Mouse (Mus musculus): Measurements from ENCODE around the gene Itgb5.
A peak's percentile ranks its signal among the peaks of the same experiment; 100 is the strongest.

Gene Itgb5

GRCm38 (mm10) chr16:33904553-33904952 is 75.1 kb downstream of the Itgb5 start:
- peak; percentile 65 for DNase-seq (ENCODE audit: low read depth, low spot score)

- no peak for DNase-seq (ENCODE audit: low read depth, low spot score)
These were observed 78.8 kb downstream of the Itgb5 start for GRCm38 (mm10) chr16:33908239-33908638.

DNA sequence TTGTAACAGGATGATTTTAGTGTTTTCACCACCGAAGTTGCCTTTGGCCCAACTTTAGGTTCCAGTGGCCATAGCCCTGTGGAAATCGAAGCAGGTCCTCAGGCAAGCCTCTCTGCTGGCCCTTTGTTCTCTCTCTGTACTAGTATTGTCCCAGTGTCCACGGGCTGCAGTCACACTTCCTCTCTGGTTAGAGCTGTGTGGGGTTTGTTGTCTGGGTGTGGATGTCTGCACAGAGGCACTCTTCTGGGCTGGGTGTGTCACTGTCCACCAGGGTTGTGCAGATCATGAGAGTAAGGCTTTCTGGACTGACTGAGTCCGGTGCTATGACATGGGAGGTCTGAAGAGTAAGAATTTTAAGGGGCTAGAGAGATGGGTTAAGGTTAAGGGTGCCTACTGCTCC is 85.5 kb downstream of the Itgb5 start:
- no peak for DNase-seq (ENCODE audit: low read depth, low spot score)

- DNase-seq (ENCODE audit: low read depth, low spot score), result peak; percentile 90
These were observed 87.2 kb downstream of the Itgb5 start for GRCm38 (mm10) chr16:33916473-33917251.

- peak; percentile 43 for DNase-seq (ENCODE audit: low read depth, low spot score)
These were observed 87.9 kb downstream of the Itgb5 start for GRCm38 (mm10) chr16:33917390-33917789.

GRCm38 (mm10) chr16:33917926-33918325 is 88.5 kb downstream of the Itgb5 start:
- DNase-seq (ENCODE audit: low read depth, low spot score), result no peak

DNA sequence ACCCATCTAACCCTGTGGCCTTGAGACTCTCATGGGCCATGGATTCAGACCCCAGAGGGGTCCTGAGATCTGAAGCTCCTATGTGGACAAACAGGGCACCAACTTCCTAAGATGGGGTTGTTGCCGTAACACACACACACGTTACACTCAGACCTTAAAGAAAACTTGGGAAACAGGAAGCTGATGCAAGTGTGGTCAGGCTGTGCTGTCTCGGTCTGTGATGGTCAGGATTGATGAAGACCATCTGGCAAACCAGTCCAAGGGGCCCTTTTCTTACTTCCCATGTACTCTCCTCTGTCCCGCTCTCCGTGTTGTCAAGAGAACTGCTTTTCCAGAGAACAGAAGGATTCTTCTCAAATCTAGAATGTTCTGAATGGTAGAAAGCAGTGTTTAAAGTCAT is 92.0 kb downstream of the Itgb5 start:
- DNase-seq (ENCODE audit: low read depth, low spot score), result peak; percentile 68

DNA sequence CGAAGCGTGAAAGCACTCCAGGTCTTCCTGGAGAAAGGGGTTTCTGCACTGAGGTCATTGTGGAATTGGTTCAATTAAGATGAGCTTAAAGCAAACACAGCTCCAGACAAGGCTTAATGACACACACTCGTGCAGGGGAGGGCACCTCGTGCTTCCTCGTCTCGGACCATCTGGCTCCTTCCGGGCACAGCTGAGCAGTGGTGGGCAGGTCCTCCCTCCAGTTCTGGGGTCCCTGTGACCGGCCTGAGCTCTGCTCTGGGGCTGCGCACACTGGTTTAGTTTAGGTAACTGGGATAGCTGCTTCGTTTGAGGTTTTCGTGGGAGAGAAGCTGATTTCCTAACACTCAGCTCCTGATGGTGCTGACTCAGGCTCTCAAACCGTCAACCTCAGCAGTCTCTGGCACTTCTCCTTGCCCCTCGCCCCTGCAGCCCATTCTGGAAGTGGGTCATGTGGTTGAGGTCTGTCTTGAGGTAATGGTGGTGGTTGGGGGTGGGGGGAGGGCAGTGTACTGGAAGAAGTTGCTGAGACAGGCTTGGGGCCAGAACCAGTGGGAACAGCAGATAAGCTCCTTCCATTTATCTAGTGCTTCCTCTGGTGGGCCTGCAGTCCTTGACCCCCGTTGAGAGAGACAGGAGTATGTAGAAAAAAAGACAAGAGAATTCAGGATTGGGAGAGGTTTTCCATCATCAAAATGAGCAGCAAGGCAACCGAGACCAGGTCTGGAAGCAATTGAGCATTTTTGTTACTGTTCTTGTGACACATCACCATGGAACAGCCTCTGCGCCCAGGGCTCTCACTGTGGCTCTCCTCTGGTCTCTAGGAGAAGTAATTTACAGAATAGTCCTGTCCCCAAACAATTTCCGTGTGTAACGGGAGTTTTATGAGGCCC is 92.9 kb downstream of the Itgb5 start:
- DNase-seq (ENCODE audit: low read depth, low spot score), result peak; percentile 84

- peak; percentile 83 for DNase-seq (ENCODE audit: low read depth, low spot score)
These were observed 93.5 kb downstream of the Itgb5 start for GRCm38 (mm10) chr16:33923001-33923316.

DNA sequence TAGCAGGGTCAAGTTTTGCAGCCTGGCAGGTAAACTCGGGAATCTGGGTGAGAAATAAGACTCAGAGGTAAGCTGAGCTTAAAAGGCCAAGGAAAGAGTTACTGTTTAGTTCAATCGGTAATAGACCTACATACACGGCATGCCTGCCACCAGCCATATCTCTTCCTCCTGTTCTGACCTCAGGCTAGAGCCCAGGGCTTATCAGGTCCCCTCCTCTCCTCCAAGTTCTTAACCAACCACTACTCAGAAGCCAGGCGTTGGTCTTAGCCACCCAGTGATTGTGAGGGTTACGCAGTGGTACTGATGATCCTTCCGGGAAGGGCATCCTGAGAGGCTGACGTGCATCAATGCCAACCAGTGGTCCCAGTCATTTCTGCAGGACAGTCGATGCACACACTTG is 94.3 kb downstream of the Itgb5 start:
- no peak for DNase-seq (ENCODE audit: low read depth, low spot score)

GRCm38 (mm10) chr16:33927263-33927824 is 97.9 kb downstream of the Itgb5 start:
- no peak for DNase-seq (ENCODE audit: low read depth, low spot score)

GRCm38 (mm10) chr16:33928788-33929462 is 99.5 kb downstream of the Itgb5 start:
- peak; percentile 40 for DNase-seq (ENCODE audit: low read depth, low spot score)

DNA sequence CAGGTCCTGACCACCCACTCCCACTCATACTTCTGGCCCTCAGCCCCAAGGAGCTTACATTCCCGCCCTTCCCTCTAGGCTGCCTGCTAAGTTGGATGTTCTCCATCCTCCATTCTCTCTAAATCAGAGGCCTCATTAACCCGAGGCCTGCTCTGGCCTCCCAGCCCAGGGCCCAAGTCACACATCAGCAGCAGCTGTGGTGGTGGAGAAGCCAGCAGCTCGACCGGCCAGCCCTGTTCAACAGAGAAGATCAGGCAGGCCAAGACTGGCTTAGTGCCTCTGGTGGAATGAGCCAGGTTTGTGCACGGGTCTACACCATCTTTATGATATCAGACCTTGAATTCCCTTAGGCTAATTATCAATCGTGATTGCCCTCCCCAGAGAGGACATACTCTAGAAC is 101.3 kb downstream of the Itgb5 start:
- DNase-seq (ENCODE audit: low read depth, low spot score), result no peak

DNA sequence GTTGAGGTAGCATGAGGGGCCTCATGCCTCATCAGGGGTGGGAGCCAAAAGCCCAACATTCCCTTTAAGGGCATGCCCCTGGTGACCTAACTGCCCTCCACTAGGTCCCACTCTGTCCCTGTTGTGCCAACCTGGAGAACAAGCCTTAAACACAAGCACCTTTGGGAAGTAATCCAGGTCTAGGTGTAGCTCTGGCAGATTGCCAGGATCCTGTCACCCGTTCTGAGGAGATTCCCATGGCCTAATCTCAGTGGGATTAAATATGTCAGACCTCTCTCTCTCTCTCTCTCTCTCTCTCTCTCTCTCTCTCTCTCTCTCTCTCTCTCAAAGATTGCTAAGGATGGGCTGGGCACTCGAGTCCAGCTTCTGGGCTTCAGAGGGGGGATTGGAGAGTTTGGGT is 102.2 kb downstream of the Itgb5 start:
- no peak for DNase-seq (ENCODE audit: low read depth, low spot score)

- DNase-seq (ENCODE audit: low read depth, low spot score), result no peak
These were observed 102.7 kb downstream of the Itgb5 start for GRCm38 (mm10) chr16:33932126-33932525.

DNA sequence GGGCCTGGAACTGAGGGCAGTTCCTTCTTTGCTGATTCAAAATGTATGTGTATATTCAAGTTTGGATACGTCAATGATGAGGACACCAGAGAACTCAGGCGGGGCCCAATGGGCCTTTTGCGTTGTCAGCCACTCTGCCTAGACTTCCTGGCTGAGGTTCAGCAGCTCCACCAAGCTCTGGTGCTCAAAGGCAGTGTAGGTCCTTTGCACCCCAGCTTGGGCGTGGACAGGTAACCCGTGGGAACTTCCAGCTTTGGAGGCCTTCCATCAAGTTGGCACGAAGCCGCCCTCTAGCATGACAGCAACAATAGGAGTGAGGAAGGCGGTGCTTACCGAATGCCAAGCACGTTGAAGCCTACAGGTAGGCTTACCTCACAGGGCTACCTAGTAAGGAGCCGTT is 103.9 kb downstream of the Itgb5 start:
- no peak for DNase-seq (ENCODE audit: low read depth, low spot score)

DNA sequence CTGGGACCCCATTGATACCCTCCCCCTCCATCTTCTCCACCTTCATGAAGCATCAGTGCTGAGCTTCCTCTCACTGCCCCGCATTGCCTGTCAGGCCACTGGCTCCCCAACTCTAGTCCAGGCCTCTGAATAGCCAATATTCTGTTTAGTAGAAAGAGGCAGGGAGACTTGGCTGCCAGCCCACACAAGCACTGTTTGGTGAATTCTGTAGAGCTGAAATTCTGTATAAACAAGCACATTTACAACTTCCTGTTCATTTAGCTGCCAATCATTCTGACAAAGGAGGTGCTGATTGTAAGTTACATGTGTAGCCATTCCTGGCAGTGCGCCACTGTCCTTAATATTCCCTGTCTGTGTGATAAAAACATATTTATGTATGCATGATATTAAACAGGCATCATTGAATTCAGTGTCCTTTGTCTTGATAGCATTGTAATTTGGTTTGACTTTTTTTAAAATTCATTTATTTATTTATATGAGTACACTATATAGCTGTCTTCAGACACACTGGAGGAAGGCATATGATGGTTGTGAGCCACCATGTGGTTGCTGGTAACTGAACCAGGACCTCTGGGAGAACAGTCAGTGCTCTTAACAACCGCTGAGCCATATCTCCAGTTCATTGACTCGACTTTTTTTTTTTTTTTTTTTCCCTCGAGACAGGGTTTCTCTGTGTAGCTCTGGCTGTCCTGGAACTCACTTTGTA is 105.4 kb downstream of the Itgb5 start:
- DNase-seq (ENCODE audit: low read depth, low spot score), result peak; percentile 55

- DNase-seq (ENCODE audit: low read depth, low spot score), result no peak
These were observed 105.9 kb downstream of the Itgb5 start for GRCm38 (mm10) chr16:33935407-33935785.

GRCm38 (mm10) chr16:33936885-33937284 is 107.4 kb downstream of the Itgb5 start:
- no peak for DNase-seq (ENCODE audit: low read depth, low spot score)

GRCm38 (mm10) chr16:33937567-33937966 is 108.1 kb downstream of the Itgb5 start:
- DNase-seq (ENCODE audit: low read depth, low spot score), result peak; percentile 23

All from 3T3-L1 (cell line).